Mouse (Mus musculus) frontal cortex, postnatal 25 days (tissue): ENCODE data around the gene Fndc3b.
"Not testable (repeated sequence)": the region's sequence is repeated elsewhere in the genome, so short reads cannot be mapped to it uniquely, and the experiment has no call there.

ENCODE experiments used
- DNase-seq, 2 experiments: peaks; one replicate each; pipeline ENCODE4 v3.0.0; 2022; ENCODE audit warnings: low spot score in 2 of 2

Gene Fndc3b

DNA sequence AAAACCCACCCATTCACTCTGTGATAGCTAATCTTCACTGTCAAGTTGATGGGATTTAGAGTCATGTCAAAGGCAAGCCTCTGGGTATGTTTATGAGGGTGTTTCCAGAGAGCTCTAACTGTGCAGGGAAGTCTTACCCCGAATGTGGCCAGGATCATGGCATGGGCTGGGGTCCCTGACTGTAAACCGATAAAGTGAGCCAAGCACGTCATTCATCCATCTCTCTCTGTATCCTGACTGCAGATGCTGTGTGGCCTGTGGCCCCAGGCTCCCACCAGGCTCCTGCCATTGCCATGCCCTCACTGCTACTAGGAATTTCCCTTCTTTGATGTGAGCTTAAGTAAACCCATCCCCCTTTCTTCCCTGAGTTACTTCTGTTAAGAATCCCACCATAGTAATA is 297.5 kb downstream of the Fndc3b start:
- no peak for DNase-seq

DNA sequence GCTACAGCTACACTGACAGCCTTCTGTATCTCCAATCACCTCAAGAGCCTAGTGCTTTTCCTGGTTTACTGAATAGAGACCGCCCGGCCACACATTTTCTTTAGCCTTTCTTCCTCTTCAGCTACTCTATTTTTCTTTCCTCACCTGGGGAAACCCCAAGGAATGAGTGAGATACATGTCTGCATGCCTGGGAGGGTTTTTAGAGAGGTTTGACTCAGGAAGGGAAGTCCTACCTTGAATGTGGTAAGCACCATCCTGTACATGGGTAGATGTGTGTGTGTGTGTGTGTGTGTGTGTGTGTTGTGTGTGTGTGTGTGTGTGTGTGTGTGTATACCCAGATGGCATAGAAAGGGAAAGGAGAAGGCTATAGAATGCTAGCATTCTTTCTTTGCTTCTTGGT is 299.8 kb downstream of the Fndc3b start:
- DNase-seq = no peak

DNA sequence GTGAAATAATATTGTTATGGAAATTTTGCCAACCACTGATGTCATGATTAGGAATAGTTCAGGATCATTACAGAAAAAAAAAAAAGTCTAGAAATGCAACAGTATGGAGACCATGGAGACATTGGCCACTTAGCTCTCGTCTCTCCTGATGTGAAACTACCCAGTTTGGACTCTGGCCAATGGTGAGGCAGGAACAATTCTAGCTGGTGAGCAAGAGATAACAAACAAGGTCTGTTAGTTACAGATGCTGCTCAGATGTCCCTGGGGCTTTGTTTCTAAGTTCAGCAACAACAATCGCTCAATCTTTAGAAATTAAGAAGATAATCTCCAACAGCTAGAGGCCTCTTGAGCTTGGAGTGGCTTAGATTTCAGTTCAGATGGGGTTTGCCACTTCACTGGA is 302.5 kb downstream of the Fndc3b start:
- DNase-seq = no peak

DNA sequence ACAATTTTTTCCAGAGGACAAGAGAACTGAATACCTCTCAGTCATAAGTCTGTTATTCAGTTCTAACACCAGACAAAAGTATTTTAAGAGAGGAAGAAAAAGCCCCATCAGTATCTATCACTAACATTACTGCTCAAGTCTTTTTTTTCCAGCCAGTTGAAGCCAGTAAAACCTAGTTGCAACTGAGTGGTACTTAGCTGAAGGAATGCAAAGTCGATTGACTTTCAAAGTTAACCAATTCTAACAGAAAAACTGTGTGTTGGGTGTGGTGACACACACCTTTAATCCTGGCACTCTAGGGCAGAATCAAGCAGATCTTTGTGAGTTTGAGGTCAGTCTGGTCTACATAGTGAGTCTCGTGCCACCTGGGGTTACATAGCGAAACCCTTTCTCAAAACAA is 304.7 kb downstream of the Fndc3b start:
- no peak for DNase-seq

DNA sequence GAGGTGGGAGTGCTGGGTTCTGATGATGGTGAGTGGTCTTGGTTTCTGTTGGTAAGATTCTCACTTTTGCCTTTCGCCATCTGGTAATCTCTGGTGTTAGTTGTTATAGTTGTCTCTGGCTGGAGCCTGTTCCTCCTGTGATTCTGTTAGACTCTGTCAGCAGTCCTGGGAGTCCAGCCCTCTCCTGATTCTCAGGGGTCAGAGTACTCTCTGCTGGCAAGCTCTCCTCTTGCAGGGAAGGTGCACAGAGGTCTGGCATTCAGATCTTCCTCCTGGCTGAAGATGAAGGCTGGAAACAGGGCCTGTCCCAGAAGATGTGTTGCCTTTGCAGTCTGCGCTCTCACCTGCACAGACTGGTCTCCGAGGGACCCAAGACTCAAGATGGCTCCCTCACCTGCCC is 310.1 kb downstream of the Fndc3b start:
- not testable (repeated sequence) for DNase-seq

DNA sequence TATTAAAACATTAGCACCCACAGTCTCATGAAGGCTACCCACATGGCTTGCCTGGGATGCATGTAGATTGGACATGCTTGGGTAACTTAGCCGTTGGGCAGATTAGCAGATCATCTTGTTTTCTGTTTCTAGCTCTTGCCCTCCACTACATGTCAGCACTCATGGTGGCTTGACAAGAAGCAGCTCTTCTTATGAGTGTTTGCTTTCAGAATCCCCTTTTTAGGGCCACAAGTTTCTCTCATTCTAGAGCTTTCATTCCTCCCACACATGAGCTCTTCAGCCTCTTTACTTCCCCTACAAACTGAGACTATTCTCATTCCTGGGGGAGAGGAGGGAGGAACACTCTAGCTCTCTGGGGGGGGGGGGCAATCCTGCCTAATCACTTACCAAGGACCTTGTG is 321.2 kb downstream of the Fndc3b start:
- DNase-seq = no peak

DNA sequence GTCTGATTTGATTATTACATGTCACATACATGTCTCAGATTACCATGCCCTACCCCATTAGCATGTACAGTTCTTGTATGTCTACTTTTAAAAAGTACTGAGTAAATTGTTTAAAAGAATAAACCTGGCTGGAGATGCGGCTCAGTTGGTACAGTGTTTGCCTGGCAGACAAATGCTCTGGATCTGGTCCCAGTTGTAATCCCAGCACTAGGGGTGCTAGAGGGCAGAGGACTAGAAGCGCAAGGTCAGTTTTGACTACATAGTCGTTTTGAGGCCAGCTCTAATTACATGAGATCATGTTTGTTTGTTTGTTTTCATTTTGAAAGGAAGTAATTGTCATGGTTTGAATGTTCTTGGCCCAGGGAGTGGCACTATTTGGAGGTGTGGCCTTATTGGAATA is 326.3 kb downstream of the Fndc3b start:
- DNase-seq = no peak

DNA sequence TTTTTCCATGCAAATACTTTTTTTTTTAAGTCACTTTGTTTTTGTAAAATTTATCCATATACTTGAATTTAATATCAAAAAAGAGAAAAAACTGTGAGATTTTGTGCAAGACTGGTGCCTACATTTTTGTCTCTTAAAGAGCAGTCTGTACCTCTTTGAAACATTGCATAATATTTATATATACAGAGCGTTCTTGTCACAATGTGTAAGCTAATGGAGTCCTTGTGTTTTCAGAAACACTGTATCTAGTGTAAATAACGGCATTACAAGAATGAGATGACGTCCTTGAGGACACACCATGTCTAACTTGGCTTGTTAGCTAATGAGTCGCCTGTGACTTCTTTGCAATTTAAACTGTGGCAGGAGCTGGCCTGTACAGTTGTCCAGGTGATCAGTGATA is 333.2 kb downstream of the Fndc3b start:
- DNase-seq = no peak

DNA sequence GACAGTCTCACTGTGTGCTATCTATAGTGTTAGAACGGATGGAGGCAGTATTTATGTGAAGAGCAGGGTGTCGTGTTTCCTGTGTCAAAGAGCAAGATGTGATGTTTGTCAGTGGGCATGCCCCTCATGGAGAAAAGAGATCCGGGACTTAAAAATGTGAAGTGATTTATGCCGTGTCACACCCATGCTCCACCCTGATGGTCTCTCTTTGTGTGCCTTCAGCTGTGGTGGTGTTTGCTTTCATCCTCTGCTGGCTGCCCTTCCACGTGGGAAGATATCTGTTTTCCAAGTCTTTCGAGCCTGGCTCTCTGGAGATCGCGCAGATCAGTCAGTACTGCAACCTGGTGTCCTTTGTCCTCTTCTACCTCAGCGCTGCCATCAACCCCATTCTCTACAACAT is 336.7 kb downstream of the Fndc3b start:
- DNase-seq = no peak

DNA sequence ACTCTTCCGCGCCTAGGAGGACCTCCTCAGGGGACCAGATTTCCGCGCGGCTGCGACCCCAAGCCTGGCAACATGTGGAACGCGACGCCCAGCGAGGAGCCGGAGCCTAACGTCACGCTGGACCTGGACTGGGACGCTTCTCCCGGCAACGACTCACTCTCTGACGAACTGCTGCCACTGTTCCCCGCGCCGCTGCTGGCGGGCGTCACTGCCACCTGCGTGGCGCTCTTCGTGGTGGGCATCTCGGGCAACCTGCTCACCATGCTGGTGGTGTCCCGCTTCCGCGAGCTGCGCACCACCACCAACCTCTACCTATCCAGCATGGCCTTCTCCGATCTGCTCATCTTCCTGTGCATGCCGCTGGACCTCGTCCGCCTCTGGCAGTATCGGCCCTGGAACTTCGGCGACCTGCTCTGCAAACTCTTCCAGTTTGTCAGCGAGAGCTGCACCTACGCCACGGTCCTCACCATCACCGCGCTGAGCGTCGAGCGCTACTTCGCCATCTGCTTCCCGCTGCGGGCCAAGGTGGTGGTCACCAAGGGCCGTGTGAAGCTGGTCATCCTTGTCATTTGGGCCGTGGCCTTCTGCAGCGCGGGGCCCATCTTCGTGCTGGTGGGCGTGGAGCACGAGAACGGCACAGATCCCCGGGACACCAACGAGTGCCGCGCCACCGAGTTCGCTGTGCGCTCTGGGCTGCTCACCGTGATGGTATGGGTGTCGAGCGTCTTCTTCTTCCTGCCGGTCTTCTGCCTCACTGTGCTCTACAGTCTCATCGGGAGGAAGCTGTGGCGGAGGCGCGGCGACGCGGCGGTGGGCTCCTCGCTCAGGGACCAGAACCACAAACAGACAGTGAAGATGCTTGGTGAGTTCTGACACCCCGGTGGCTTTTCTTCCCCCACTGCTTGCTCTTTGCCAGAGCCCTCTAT is 339.1 kb downstream of the Fndc3b start:
- no peak for DNase-seq

DNA sequence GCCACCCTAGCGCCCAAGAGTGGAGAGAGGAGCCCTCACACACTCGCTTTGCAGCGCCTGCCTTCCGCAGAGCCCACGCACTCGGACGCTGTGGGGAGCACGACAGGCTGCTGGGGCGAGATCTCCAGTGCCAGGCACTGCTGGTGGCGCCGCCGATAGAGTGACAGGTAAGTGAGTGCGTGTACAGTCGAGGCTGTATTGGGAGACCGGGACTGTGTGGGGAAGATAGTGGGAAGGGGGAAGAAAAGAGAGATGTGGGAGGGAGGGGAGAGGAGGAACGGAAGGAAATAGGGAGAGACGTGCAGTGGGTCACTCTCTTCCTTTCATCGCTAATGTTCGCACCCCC is 339.9 kb downstream of the Fndc3b start, which contains the start of gene Ghsr:
Gene Ghsr (plus strand): TSS at position 76 of the 346 bp plus-strand sequence.
- no peak for DNase-seq

DNA sequence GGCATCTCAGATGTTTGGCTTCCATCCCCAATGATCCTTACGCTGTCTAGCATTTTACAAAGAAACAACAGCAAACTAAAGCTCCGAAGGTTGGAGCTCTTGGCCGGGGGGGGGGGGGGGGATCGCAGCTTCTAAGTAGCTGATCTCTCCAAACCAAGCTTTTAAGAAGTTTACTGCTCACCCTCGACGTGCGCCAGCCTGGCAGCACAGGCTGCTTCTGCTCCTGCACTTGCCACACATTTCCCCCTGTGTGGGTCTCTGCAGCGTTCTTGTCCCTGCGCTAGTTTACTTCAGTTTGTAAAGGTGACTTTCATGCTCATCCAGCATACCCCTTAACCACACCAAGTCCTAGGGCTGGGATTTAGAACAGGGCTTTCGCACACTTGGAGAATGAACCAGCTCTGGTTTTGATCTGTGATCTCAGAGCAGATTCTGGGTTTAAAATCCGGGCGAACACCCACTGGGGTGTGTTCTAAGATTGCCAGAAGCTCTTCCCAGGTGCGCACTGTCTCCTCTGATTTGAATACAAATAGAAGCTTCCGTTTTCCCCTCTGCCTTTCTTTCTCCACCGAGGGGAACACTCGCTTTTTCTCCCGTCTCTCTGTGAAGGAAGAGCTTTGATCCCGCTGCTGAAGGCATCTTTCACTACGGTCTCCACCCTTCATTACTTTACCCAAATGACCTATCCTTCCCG is 340.4 kb downstream of the Fndc3b start:
- DNase-seq = no peak

DNA sequence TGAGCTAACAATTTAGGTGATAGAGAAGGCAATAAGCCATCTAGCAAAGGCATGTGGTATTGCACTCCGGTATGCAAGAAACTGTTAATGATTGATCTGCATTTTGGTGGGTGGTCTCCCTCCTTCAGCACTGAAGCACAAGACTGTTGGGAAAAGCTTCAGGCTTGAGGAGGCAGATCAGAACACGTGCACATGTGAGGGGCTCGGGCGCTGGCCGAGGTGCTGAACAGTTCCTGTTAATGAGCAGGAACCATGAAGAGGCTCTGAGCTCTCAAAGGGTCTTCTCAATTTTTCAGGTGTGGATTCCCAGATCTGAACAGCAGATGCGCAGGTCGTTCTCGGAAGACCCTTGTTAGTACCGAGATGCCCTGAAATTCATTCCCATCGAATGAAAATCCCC is 341.0 kb downstream of the Fndc3b start:
- no peak for DNase-seq
